Mouse (Mus musculus) inflammation-experienced regulatory T-cells, adult 16 weeks (primary cell): Measurements from ENCODE around the gene Lig4. TPM values are rescaled to one million over a fixed set of nuclear protein-coding genes. Genes with fewer than 3 reads are reported as not detected.

Experiments used
- polyA plus RNA-seq: library from polyadenylated mRNA; unstranded; fragments of 100-300 nt; shearing (Covaris generic); gene quantifications from one replicate; pipeline ENCODE4 v1.2.1, GENCODE M21; 2017

Gene Lig4
- 6.3 TPM for polyA plus RNA-seq

DNA sequence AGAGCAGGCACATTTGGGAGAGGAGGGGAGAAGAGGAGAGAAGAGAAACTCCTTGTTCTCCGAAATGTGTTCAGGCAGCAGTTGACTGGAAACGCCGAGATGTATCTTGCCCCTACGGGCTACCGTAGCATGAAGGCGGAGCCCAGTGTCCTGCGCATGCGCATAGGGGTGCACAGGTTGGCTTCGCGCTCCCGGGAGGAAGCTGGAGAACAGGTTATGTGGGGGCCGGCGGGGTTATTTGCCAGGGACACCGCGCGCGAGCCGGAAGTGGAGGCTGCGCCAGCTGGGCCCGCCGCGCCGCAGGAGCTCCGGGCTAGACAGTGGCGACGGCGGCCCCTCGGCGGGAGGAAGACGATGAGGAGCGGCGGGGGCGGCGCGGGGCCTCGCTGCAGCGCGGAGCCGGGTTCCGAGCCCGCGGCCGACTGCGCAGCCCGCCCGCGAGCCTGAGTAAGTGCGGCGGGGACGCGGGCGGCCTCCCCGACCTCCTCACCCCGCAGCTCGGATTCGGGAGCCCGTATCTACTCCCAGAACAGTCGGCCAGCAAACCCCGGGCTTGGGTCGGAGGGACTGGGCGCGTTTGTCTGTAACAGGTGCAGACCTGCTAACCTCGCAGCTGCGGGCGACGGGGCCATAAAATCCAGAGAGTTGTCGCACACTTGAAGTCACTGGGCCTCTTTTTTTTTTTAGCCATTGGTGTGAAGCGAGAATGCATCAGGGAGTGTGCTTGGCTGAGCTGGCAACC is at the start of gene Lig4, which contains the start of gene Abhd13:
Gene Lig4, minus strand, starts transcription at position 114 of the 742 bp plus-strand sequence.
Gene Abhd13, plus strand, starts transcription at position 135 of the 742 bp plus-strand sequence.

GRCm38 (mm10) chr8:10006156-10006985 is 28.9 kb upstream of the Lig4 start, which contains the start of gene Tnfsf13b:
Gene Tnfsf13b (plus strand): TSS chr8:10006467.

Other genes with a start within 250 kb of the Lig4 start
- not detected for gene Fam155a, start 206.5 kb downstream of the Lig4 start, polyA plus RNA-seq
- not detected for gene Gm10217, start 113.4 kb downstream of the Lig4 start, polyA plus RNA-seq
- gene Abhd13, start within 50 bp of the Lig4 start, polyA plus RNA-seq = 2.9 TPM
- 6.1 TPM for gene Tnfsf13b, start 28.8 kb upstream of the Lig4 start, polyA plus RNA-seq
- not detected for gene Myo16, start 176.2 kb upstream of the Lig4 start, polyA plus RNA-seq